Mouse (Mus musculus): ENCODE measurements around the gene Cyb5d1. TPM values are rescaled to one million over a fixed set of nuclear protein-coding genes. Genes with fewer than 3 reads are reported as not detected.

Cyb5d1 gene
- polyA plus RNA-seq, 1 experiment from 2014 or later = 53.8 TPM

- no peak overlapping the region for H3K27ac ChIP-seq (replicated peaks)
- H3K4me1 ChIP-seq = peaks cover 26% of the 10 kb centered on the region
- 93% methylated on average over 16 of the region's 16 CpGs for WGBS
- no peak overlapping the region for H3K4me3 ChIP-seq
- peak overlapping the region; percentile 98; the same call in 1 of the 2 replicates for H3K4me2 ChIP-seq (replicated peaks)
- no peak for ATAC-seq (ENCODE audit: low FRiP score, low read depth)
- peaks cover 63% of the 10 kb centered on the region for H3K36me3 ChIP-seq
- no peaks in the 10 kb centered on the region for H3K9me3 ChIP-seq
- no peaks in the 10 kb centered on the region for H3K27me3 ChIP-seq
- H3K9ac ChIP-seq (replicated peaks) = no peak overlapping the region
These were observed 11.7 kb upstream of the Cyb5d1 start for GRCm38 (mm10) chr11:69406867-69407723.

GRCm38 (mm10) chr11:69406282-69406681 is 10.9 kb upstream of the Cyb5d1 start:
- ATAC-seq (ENCODE audit: low FRiP score, low read depth) = no peak
- Histone ChIP-seq H3K36me3 (peaks cover 71% of the 10 kb centered on the region), H3K4me2 (replicated peaks) (no peak overlapping the region), H3K27ac (replicated peaks) (no peak overlapping the region), H3K9ac (replicated peaks) (no peak overlapping the region), H3K27me3 (no peaks in the 10 kb centered on the region), H3K9me3 (no peaks in the 10 kb centered on the region), H3K4me1 (peaks cover 26% of the 10 kb centered on the region), H3K4me3 (no peak overlapping the region)
- 88% methylated on average over 19 of the region's 19 CpGs for WGBS

GRCm38 (mm10) chr11:69405397-69406200 is 10.2 kb upstream of the Cyb5d1 start:
- H3K4me3 ChIP-seq = no peak overlapping the region
- peaks cover 78% of the 10 kb centered on the region for H3K36me3 ChIP-seq
- 0 out of 2 replicates have a peak overlapping the region, but pooled peaks have one; percentile 12 for H3K9ac ChIP-seq (replicated peaks)
- H3K4me2 ChIP-seq (replicated peaks) = no peak overlapping the region
- 91% methylated on average over 24 of the region's 24 CpGs for WGBS
- H3K27ac ChIP-seq (replicated peaks) = no peak overlapping the region
- no peaks in the 10 kb centered on the region for H3K9me3 ChIP-seq
- peaks cover 5% of the 10 kb centered on the region for H3K27me3 ChIP-seq
- no peak for ATAC-seq (ENCODE audit: low FRiP score, low read depth)
- H3K4me1 ChIP-seq = peaks cover 26% of the 10 kb centered on the region

GRCm38 (mm10) chr11:69404595-69405396 is 9.4 kb upstream of the Cyb5d1 start:
- WGBS = 92% methylated on average over 24 of the region's 24 CpGs

GRCm38 (mm10) chr11:69403691-69404594 is 8.5 kb upstream of the Cyb5d1 start:
- no peak for ATAC-seq (ENCODE audit: low FRiP score, low read depth)
- Histone ChIP-seq H3K4me2 (replicated peaks) (no peak overlapping the region), H3K9ac (replicated peaks) (no peak overlapping the region), H3K4me3 (no peak overlapping the region), H3K27me3 (peaks cover 17% of the 10 kb centered on the region), H3K9me3 (no peaks in the 10 kb centered on the region), H3K4me1 (peaks cover 31% of the 10 kb centered on the region), H3K36me3 (peaks cover 92% of the 10 kb centered on the region), H3K27ac (replicated peaks) (no peak overlapping the region)
- 93% methylated on average over 38 of the region's 38 CpGs for WGBS

More at GRCm38 (mm10) chr11:69404595-69405396, 9.4 kb upstream of the Cyb5d1 start:
- H3K4me2 ChIP-seq (replicated peaks) = no peak overlapping the region
- H3K27me3 ChIP-seq = peaks cover 13% of the 10 kb centered on the region
- H3K36me3 ChIP-seq = peaks cover 86% of the 10 kb centered on the region
- no peaks in the 10 kb centered on the region for H3K9me3 ChIP-seq
- peaks cover 28% of the 10 kb centered on the region for H3K4me1 ChIP-seq
- no peak overlapping the region for H3K4me3 ChIP-seq
- no peak for ATAC-seq (ENCODE audit: low FRiP score, low read depth)
- H3K27ac ChIP-seq (replicated peaks) = no peak overlapping the region
- H3K9ac ChIP-seq (replicated peaks) = 0 out of 2 replicates have a peak overlapping the region, but pooled peaks have one; percentile 12

GRCm38 (mm10) chr11:69401987-69402386 is 6.6 kb upstream of the Cyb5d1 start:
- Histone ChIP-seq H3K27me3 (peaks cover 27% of the 10 kb centered on the region), H3K9me3 (no peaks in the 10 kb centered on the region), H3K36me3 (peaks cover 81% of the 10 kb centered on the region), H3K4me2 (replicated peaks) (no peak overlapping the region), H3K4me1 (peaks cover 36% of the 10 kb centered on the region), H3K4me3 (no peak overlapping the region), H3K9ac (replicated peaks) (no peak overlapping the region), H3K27ac (replicated peaks) (no peak overlapping the region)
- no peak for ATAC-seq (ENCODE audit: low FRiP score, low read depth)
- WGBS = 87% methylated on average over 12 of the region's 12 CpGs

GRCm38 (mm10) chr11:69401210-69401637 is 5.8 kb upstream of the Cyb5d1 start:
- Histone ChIP-seq H3K4me3 (0 out of 2 replicates have a peak overlapping the region, but pooled peaks have one; percentile 1), H3K27ac (replicated peaks) (no peak overlapping the region), H3K4me1 (peaks cover 44% of the 10 kb centered on the region), H3K27me3 (peaks cover 27% of the 10 kb centered on the region), H3K4me2 (replicated peaks) (no peak overlapping the region), H3K36me3 (peaks cover 73% of the 10 kb centered on the region), H3K9ac (replicated peaks) (no peak overlapping the region), H3K9me3 (no peaks in the 10 kb centered on the region)
- 19% methylated on average over 22 of the region's 22 CpGs for WGBS
- ATAC-seq (ENCODE audit: low FRiP score, low read depth) = peak; percentile 57

GRCm38 (mm10) chr11:69400083-69400850 is 4.8 kb upstream of the Cyb5d1 start:
- ATAC-seq (ENCODE audit: low FRiP score, low read depth) = no peak
- no peak overlapping the region for H3K27ac ChIP-seq (replicated peaks)
- H3K4me1 ChIP-seq = peaks cover 46% of the 10 kb centered on the region
- H3K9me3 ChIP-seq = no peaks in the 10 kb centered on the region
- H3K9ac ChIP-seq (replicated peaks) = no peak overlapping the region; the same call in 1 of the 2 replicates
- peaks cover 27% of the 10 kb centered on the region for H3K27me3 ChIP-seq
- H3K4me3 ChIP-seq = no peak overlapping the region
- 74% methylated on average over 25 of the region's 25 CpGs for WGBS
- no peak overlapping the region for H3K4me2 ChIP-seq (replicated peaks)
- peaks cover 64% of the 10 kb centered on the region for H3K36me3 ChIP-seq

- peaks cover 27% of the 10 kb centered on the region for H3K27me3 ChIP-seq
- no peak overlapping the region; the same call in 1 of the 2 replicates for H3K9ac ChIP-seq (replicated peaks)
- no peaks in the 10 kb centered on the region for H3K9me3 ChIP-seq
- ATAC-seq (ENCODE audit: low FRiP score, low read depth) = no peak
- peaks cover 46% of the 10 kb centered on the region for H3K4me1 ChIP-seq
- peaks cover 56% of the 10 kb centered on the region for H3K36me3 ChIP-seq
- peak overlapping the region; percentile 27 for H3K4me2 ChIP-seq (replicated peaks)
- 11% methylated on average over 66 of the region's 66 CpGs for WGBS
- H3K27ac ChIP-seq (replicated peaks) = no peak overlapping the region; the same call in 1 of the 2 replicates
- 0 out of 2 replicates have a peak overlapping the region, but pooled peaks have one; percentile 5 for H3K4me3 ChIP-seq
These were observed 4.0 kb upstream of the Cyb5d1 start for GRCm38 (mm10) chr11:69399201-69400082.
